Mouse (Mus musculus) limb, embryonic 14.5 days (tissue): ENCODE data around the gene Spsb1. TPM values are rescaled to one million over a fixed set of nuclear protein-coding genes. Genes with fewer than 3 reads are reported as not detected.
A peak's percentile ranks its signal among the peaks of the same experiment; 100 is the strongest.

ENCODE experiments used
- ATAC-seq: fragments of 200-750 bp; cut with Nextera tagmentation; 2 replicates; pipeline ENCODE4 v1.8.0; 2017; ENCODE audit warnings: low read depth, moderate number of reproducible peaks, moderate TSS enrichment; ENCODE audit not compliant: low FRiP score
- DNase-seq: peaks from one replicate; pipeline ENCODE4 v3.0.0-alpha.2; 2015; ENCODE audit warnings: low spot score
- H3K27ac ChIP-seq: fragments of 300-500 bp; sonication (generic); replicated peaks from 2 replicates; pipeline ENCODE4 v1.5.1; 2014; ENCODE audit warnings: low read depth, mild to moderate bottlenecking, low read length, moderate library complexity, mixed read lengths
- H3K27me3 ChIP-seq: fragments of 300-500 bp; sonication (generic); 2 replicates; pipeline ENCODE4 v1.6.1; 2014; ENCODE audit warnings: low read length, mixed read lengths; ENCODE audit not compliant: control insufficient read depth, insufficient read depth
- H3K36me3 ChIP-seq: fragments of 300-500 bp; sonication (generic); 2 replicates; pipeline ENCODE4 v1.6.1; 2014; ENCODE audit warnings: mild to moderate bottlenecking, low read length, moderate library complexity, mixed read lengths; ENCODE audit not compliant: control insufficient read depth, insufficient read depth
- H3K4me1 ChIP-seq: fragments of 300-500 bp; sonication (generic); 2 replicates; pipeline ENCODE4 v1.6.1; 2014; ENCODE audit warnings: antibody characterized with exemption, low read length, mixed read lengths; ENCODE audit not compliant: control insufficient read depth, insufficient read depth
- H3K4me2 ChIP-seq: fragments of 300-500 bp; sonication (generic); replicated peaks from 2 replicates; pipeline ENCODE4 v1.6.1; 2014; ENCODE audit warnings: low read depth, mild to moderate bottlenecking, low read length, moderate library complexity; ENCODE audit not compliant: severe bottlenecking
- H3K4me3 ChIP-seq: fragments of 300-500 bp; sonication (generic); replicated peaks from 2 replicates; pipeline ENCODE4 v1.5.1; 2014; ENCODE audit warnings: low read length
- H3K9ac ChIP-seq: fragments of 300-500 bp; sonication (generic); 2 replicates; pipeline ENCODE4 v1.6.1; 2014; ENCODE audit warnings: mild to moderate bottlenecking, low read depth, low read length, moderate library complexity; ENCODE audit not compliant: severe bottlenecking
- H3K9me3 ChIP-seq: fragments of 300-500 bp; sonication (generic); 2 replicates; pipeline ENCODE4 v1.6.1; 2016; ENCODE audit warnings: low read length; ENCODE audit not compliant: control insufficient read depth
- POLR2A ChIP-seq: fragments of 200-500 bp; IDR thresholded peaks from 2 replicates; pipeline ENCODE4 v1.8.0; 2012; ENCODE audit warnings: inconsistent platforms, mild to moderate bottlenecking, moderate library complexity, borderline replicate concordance; ENCODE audit not compliant: insufficient read depth, insufficient read length; ENCODE audit errors: extremely low read depth
- WGBS: fragments of 180-500 bp; shearing (Covaris S2); extraction: QIAGEN DNeasy Blood & Tissue Kit; methylation state at CpG from one replicate; pipeline ENCODE4 v1.1.7; 2014; 5-methylcytosine and 5-hydroxymethylcytosine counted together
- polyA plus RNA-seq, 2 experiments: library from polyadenylated mRNA; depleted of rRNA in 1 of 2; stranded (reverse) in 1 of 2; unstranded in 1 of 2; fragments of >200 nt; fragmentation: Nextera tagmentation in 1 of 2; extraction: Ambion mirVana in 1 of 2; gene quantifications; 2 replicates each; pipeline versions ENCODE4 v1.2.1 to v1.2.3; 2012 to 2014

The Spsb1 gene
- polyA plus RNA-seq, 2 experiments: 18.0 to 19.4 TPM

GRCm38 (mm10) chr4:149956048-149956447 is 1.2 kb upstream of the Spsb1 start:
- 42% methylated on average over 13 of the region's 13 CpGs for WGBS
- no peak overlapping the region for H3K4me2 ChIP-seq
- no peak for DNase-seq

GRCm38 (mm10) chr4:149955631-149956030 is 788 bp upstream of the Spsb1 start:
- Histone ChIP-seq H3K4me3 (peak overlapping the region; percentile 83), H3K9me3 (no peaks in the 10 kb centered on the region), H3K36me3 (no peaks in the 10 kb centered on the region), H3K27ac (no peak overlapping the region), H3K4me1 (peaks cover 22% of the 10 kb centered on the region), H3K4me2 (peak overlapping the region; percentile 85), H3K9ac (peak overlapping the region; percentile 43; the same call in 1 of the 2 replicates), H3K27me3 (peaks cover 3% of the 10 kb centered on the region; the same call in 1 of the 2 replicates)
- WGBS: 14% methylated on average over 15 of the region's 15 CpGs
- DNase-seq: no peak
- peak; percentile 0; the same call in 1 of the 2 replicates for ATAC-seq
- TF ChIP-seq POLR2A: no peak

More at GRCm38 (mm10) chr4:149956048-149956447, 1.2 kb upstream of the Spsb1 start:
- Histone ChIP-seq H3K9me3 (no peaks in the 10 kb centered on the region), H3K4me1 (peaks cover 22% of the 10 kb centered on the region), H3K36me3 (no peaks in the 10 kb centered on the region), H3K27me3 (peaks cover 3% of the 10 kb centered on the region; the same call in 1 of the 2 replicates), H3K9ac (no peak overlapping the region), H3K27ac (no peak overlapping the region), H3K4me3 (no peak overlapping the region)
- TF ChIP-seq POLR2A: no peak
- no peak for ATAC-seq

- Histone ChIP-seq H3K4me1 (peaks cover 34% of the 10 kb centered on the region), H3K27me3 (peaks cover 3% of the 10 kb centered on the region; the same call in 1 of the 2 replicates), H3K9ac (peak overlapping the region; percentile 77), H3K27ac (peak overlapping the region; percentile 68; the same call in 1 of the 2 replicates), H3K4me3 (peak overlapping the region; percentile 83), H3K9me3 (no peaks in the 10 kb centered on the region), H3K4me2 (peak overlapping the region; percentile 85), H3K36me3 (no peaks in the 10 kb centered on the region)
- TF ChIP-seq POLR2A: no peak
- ATAC-seq (no peak), DNase-seq (no peak)
- WGBS: 6% methylated on average over 32 of the region's 32 CpGs
Observed at GRCm38 (mm10) chr4:149953621-149954481, 992 bp downstream of the Spsb1 start.

GRCm38 (mm10) chr4:149952201-149952600 is 2.6 kb downstream of the Spsb1 start:
- H3K4me3 ChIP-seq: no peak overlapping the region
- no peak for ATAC-seq
- H3K4me1 ChIP-seq: peaks cover 45% of the 10 kb centered on the region
- peaks cover 3% of the 10 kb centered on the region; the same call in 1 of the 2 replicates for H3K27me3 ChIP-seq
- no peak overlapping the region for H3K27ac ChIP-seq
- no peak overlapping the region for H3K9ac ChIP-seq
- DNase-seq: no peak
- H3K36me3 ChIP-seq: no peaks in the 10 kb centered on the region
- no peaks in the 10 kb centered on the region for H3K9me3 ChIP-seq
- WGBS: 84% methylated on average over 9 of the region's 9 CpGs
- TF ChIP-seq POLR2A: no peak
- no peak overlapping the region for H3K4me2 ChIP-seq

- no peak for ATAC-seq
- Histone ChIP-seq H3K9me3 (no peaks in the 10 kb centered on the region), H3K27ac (no peak overlapping the region), H3K36me3 (no peaks in the 10 kb centered on the region), H3K4me1 (peaks cover 55% of the 10 kb centered on the region), H3K27me3 (peaks cover under 1% of the 10 kb centered on the region; the same call in 1 of the 2 replicates), H3K4me2 (no peak overlapping the region), H3K9ac (no peak overlapping the region), H3K4me3 (no peak overlapping the region)
- TF ChIP-seq POLR2A: no peak
- DNase-seq: no peak
- WGBS: 84% methylated on average over 13 of the region's 13 CpGs
Observed at GRCm38 (mm10) chr4:149951201-149951600, 3.6 kb downstream of the Spsb1 start.
